Mouse (Mus musculus) granulocyte monocyte progenitor cell, adult 5-6 weeks (primary cell): ENCODE results near the gene Gm28048. TPM values are rescaled to one million over a fixed set of nuclear protein-coding genes. Genes with fewer than 3 reads are reported as not detected.

ENCODE experiments used
- ATAC-seq: replicated peaks from 2 replicates; pipeline ENCODE4 v1.8.0; 2016; ENCODE audit warnings: mild to moderate bottlenecking, moderate TSS enrichment, inconsistent platforms; ENCODE audit not compliant: poor library complexity, severe bottlenecking
- total RNA-seq, 2 experiments: library from RNA; stranded (forward) in 1 of 2; stranded (reverse) in 1 of 2; fragments of 200-712, 200-1000 nt in 1 of 2; fragments of >200 nt in 1 of 2; fragmentation: Nextera tagmentation in 1 of 2; gene quantifications; 2 replicates each; pipeline ENCODE4 v1.2.3; 2014 to 2017

Gm28048 gene
- total RNA-seq, 2 experiments from 2014 or later = 48.6 to 70.6 TPM

- ATAC-seq = no peak
Observed at GRCm38 (mm10) chr11:22847732-22848648, 133.9 kb downstream of the Gm28048 start.

GRCm38 (mm10) chr11:22846960-22847731 lies 134.7 kb downstream of the Gm28048 start:
- no peak for ATAC-seq

- no peak for ATAC-seq
Observed at GRCm38 (mm10) chr11:22846093-22846835, 135.6 kb downstream of the Gm28048 start.

GRCm38 (mm10) chr11:22844754-22845718 lies 136.9 kb downstream of the Gm28048 start:
- ATAC-seq = no peak

- ATAC-seq = no peak
Observed at GRCm38 (mm10) chr11:22839456-22839855, 142.4 kb downstream of the Gm28048 start.

- no peak for ATAC-seq
Observed at GRCm38 (mm10) chr11:22838361-22838760, 143.5 kb downstream of the Gm28048 start.

GRCm38 (mm10) chr11:22836269-22836668 lies 145.6 kb downstream of the Gm28048 start:
- ATAC-seq = no peak

GRCm38 (mm10) chr11:22832600-22832999 lies 149.3 kb downstream of the Gm28048 start:
- ATAC-seq = no peak

GRCm38 (mm10) chr11:22831916-22832315 lies 150.0 kb downstream of the Gm28048 start:
- no peak for ATAC-seq

- peak; percentile 60 for ATAC-seq
Observed at GRCm38 (mm10) chr11:22830684-22831083, 151.2 kb downstream of the Gm28048 start.

- no peak for ATAC-seq
Observed at GRCm38 (mm10) chr11:22830179-22830611, 151.7 kb downstream of the Gm28048 start.

- no peak for ATAC-seq
Observed at GRCm38 (mm10) chr11:22828988-22829632, 152.8 kb downstream of the Gm28048 start.

GRCm38 (mm10) chr11:22827514-22828080 lies 154.3 kb downstream of the Gm28048 start:
- peak; percentile 47; the same call in 1 of the 2 replicates for ATAC-seq

GRCm38 (mm10) chr11:22826665-22827064 lies 155.2 kb downstream of the Gm28048 start:
- no peak for ATAC-seq

- no peak for ATAC-seq
Observed at GRCm38 (mm10) chr11:22826051-22826450, 155.8 kb downstream of the Gm28048 start.

GRCm38 (mm10) chr11:22825548-22825947 lies 156.3 kb downstream of the Gm28048 start:
- ATAC-seq = no peak

- ATAC-seq = 0 out of 2 replicates have a peak, but pooled peaks have one; percentile 7
Observed at GRCm38 (mm10) chr11:22824049-22824705, 157.7 kb downstream of the Gm28048 start.

- ATAC-seq = no peak
Observed at GRCm38 (mm10) chr11:22821243-22821642, 160.6 kb downstream of the Gm28048 start.
